Mouse (Mus musculus) limb, embryonic 13.5 days (tissue): ENCODE measurements around the gene Klk1b5. TPM values are rescaled to one million over a fixed set of nuclear protein-coding genes. Genes with fewer than 3 reads are reported as not detected.

Source experiments
- ATAC-seq: fragments of 200-750 bp; cut with Nextera tagmentation; 2 replicates; pipeline ENCODE4 v1.8.0; 2017; ENCODE audit warnings: low read depth, moderate number of reproducible peaks, moderate TSS enrichment; ENCODE audit not compliant: low FRiP score
- H3K27ac ChIP-seq: fragments of 300-500 bp; sonication (generic); 2 replicates; pipeline ENCODE4 v1.5.1; 2015; ENCODE audit warnings: inconsistent platforms, mild to moderate bottlenecking, moderate library complexity
- H3K27me3 ChIP-seq: fragments of 300-500 bp; sonication (generic); 2 replicates; pipeline ENCODE4 v1.6.1; 2015; ENCODE audit warnings: mild to moderate bottlenecking, inconsistent platforms
- H3K36me3 ChIP-seq: fragments of 300-500 bp; sonication (generic); 2 replicates; pipeline ENCODE4 v1.6.1; 2015; ENCODE audit warnings: inconsistent platforms, mild to moderate bottlenecking, moderate library complexity
- H3K4me1 ChIP-seq: fragments of 300-500 bp; sonication (generic); 2 replicates; pipeline ENCODE4 v1.6.1; 2015; ENCODE audit warnings: inconsistent platforms
- H3K4me2 ChIP-seq: fragments of 300-500 bp; sonication (generic); replicated peaks from 2 replicates; pipeline ENCODE4 v1.6.1; 2015; ENCODE audit warnings: inconsistent platforms, mild to moderate bottlenecking, moderate library complexity
- H3K4me3 ChIP-seq: fragments of 300-500 bp; sonication (generic); 2 replicates; pipeline ENCODE4 v1.5.1; 2015; ENCODE audit warnings: moderate library complexity, mild to moderate bottlenecking, inconsistent platforms
- H3K9ac ChIP-seq: fragments of 300-500 bp; sonication (generic); 2 replicates; pipeline ENCODE4 v1.6.1; 2015; ENCODE audit warnings: mild to moderate bottlenecking, inconsistent platforms
- H3K9me3 ChIP-seq: fragments of 300-500 bp; sonication (generic); 2 replicates; pipeline ENCODE4 v1.6.1; 2016; ENCODE audit warnings: inconsistent platforms
- WGBS: fragments of 180-500 bp; shearing (Covaris S2); methylation state at CpG from one replicate; pipeline ENCODE4 v1.1.7; 2015; 5-methylcytosine and 5-hydroxymethylcytosine counted together
- polyA plus RNA-seq: library from polyadenylated mRNA; unstranded; fragments of >200 nt; fragmentation: Nextera tagmentation; extraction: Ambion mirVana; gene quantifications from 2 replicates; pipeline ENCODE4 v1.2.1, GENCODE M21; 2015

Gene Klk1b5
- polyA plus RNA-seq, 1 experiment from 2014 or later = not detected

DNA sequence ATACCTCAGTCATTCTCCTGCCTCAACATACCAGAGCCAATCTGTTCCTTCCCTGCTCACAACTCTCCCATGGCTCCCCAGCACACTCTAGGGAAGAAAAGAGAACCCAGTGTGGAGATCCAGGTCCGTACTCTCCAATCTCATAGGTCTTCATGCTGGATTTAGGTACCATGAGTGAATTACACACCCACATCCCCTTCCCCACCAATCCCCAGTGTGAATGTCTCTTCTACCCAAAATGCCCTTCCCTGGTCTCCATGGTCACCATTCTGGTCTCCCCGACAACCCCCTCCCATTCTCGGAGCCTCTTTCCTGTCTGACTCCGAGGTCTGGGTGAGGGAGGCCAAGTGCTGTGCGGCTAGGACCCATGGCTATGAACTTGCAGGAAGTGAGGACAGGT is 45.4 kb downstream of the Klk1b5 start, which contains the start of gene Gm15517:
Gm15517 (plus strand) TSS at position 301 of the 400 bp plus-strand sequence.
- H3K27ac ChIP-seq = no peak within 1 kb of the TSS
- no peaks in the 10 kb centered on the region for H3K36me3 ChIP-seq
- H3K4me1 ChIP-seq = peaks cover 7% of the 10 kb centered on the region
- WGBS = 59% methylated on average over 5 of the region's 5 CpGs
- no peak within 1 kb of the TSS for H3K4me3 ChIP-seq
- no peak within 1 kb of the TSS for H3K4me2 ChIP-seq
- peaks cover 41% of the 10 kb centered on the region for H3K27me3 ChIP-seq
- H3K9ac ChIP-seq = peak within 1 kb of the TSS; percentile 13; the same call in 1 of the 2 replicates
- no peak for ATAC-seq
- H3K9me3 ChIP-seq = no peaks in the 10 kb centered on the region

DNA sequence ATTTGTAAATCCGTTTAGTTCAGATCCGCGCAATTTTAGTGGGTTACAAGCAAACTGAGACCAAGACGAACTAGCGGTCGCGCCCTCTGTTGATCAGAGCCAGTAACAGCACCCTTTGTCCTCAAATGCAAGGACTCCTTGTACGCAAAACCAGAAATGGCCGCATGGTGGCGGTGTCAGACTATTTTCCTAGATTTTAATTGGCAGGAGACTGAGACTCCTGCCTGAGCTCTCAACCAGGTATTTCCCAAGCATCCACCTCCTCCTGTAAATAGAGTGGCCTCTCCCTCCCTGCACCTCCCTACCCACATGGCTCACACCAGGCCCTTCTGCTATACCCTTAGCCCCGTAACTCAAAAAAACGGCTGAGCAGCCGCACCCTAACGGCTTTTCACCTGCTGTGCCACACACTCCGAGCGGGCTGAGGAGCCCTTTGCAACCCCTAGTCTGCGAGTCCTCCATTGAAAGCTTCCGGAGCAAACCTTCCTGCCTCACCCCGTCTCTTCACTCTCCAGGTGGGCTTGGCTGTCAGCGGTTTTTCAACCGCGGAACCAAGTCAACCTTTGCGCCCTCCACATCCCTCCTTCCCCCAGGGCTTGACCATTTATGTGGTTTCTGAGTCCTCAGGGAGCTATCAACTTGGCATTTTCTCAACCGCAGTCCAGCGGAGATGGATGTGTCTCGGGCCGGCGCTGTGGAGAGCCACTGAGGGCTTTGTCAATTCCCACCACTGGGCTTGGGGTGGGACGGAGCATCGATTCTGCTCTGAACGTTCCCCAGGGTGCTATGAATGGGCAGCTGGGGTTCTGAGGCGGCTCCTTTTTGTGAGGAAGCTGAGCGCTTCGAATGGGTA is 47.3 kb downstream of the Klk1b5 start:
- H3K27me3 ChIP-seq = peaks cover 53% of the 10 kb centered on the region
- no peaks in the 10 kb centered on the region for H3K9me3 ChIP-seq
- H3K4me1 ChIP-seq = peaks cover 7% of the 10 kb centered on the region
- no peak overlapping the region for H3K27ac ChIP-seq
- 2% methylated on average over 34 of the region's 34 CpGs for WGBS
- H3K4me3 ChIP-seq = peak overlapping the region; percentile 28
- H3K4me2 ChIP-seq = peak overlapping the region; percentile 58
- no peaks in the 10 kb centered on the region for H3K36me3 ChIP-seq
- peak; percentile 55 for ATAC-seq
- no peak overlapping the region; the same call in 1 of the 2 replicates for H3K9ac ChIP-seq

DNA sequence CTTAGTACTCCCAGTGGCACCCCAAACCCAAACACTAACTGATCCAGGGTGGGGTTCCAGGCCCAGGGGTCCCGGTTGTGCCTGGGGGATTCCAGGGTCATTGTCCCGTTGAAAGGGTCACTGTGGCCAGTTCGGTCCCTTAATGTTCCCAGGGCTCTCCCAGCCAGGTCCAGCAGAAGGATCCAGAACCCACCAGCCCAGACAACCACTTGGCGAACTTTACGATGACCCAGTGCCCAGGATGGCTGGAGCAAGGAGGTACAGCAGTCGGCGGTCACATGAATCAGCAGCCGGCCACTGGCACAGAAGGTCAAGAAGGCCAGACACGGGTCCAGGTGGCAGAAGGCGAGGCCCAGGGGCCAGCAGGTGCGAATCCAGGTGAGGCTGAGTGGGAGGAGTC is 52.4 kb downstream of the Klk1b5 start:
- 78% methylated on average over 11 of the region's 11 CpGs for WGBS
- Histone ChIP-seq H3K4me1 (peaks cover 4% of the 10 kb centered on the region), H3K9ac (no peak overlapping the region), H3K4me3 (no peak overlapping the region), H3K27ac (no peak overlapping the region), H3K9me3 (no peaks in the 10 kb centered on the region), H3K27me3 (peaks cover 55% of the 10 kb centered on the region), H3K36me3 (no peaks in the 10 kb centered on the region), H3K4me2 (no peak overlapping the region)
- no peak for ATAC-seq

DNA sequence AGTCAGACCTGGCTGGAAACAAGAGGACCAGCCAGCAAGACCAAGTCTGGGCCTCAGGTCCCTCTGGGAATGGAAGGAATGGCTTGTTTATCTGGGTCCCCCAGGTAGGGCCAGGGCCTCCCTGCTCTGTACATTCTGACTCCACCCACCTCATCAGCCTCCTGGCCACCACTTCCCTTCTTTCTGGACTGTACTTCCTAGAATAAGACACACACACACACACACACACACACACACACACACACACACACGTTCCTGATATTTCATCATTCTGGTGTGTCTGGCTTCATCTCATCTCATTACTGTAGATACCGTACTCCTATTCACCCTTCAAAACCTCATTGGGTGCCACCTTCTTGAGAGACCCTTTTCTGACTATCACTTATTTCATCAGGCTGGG is 53.7 kb downstream of the Klk1b5 start:
- Histone ChIP-seq H3K9me3 (no peaks in the 10 kb centered on the region), H3K4me3 (no peak overlapping the region), H3K4me1 (no peaks in the 10 kb centered on the region), H3K36me3 (no peaks in the 10 kb centered on the region), H3K27me3 (peaks cover 55% of the 10 kb centered on the region), H3K27ac (no peak overlapping the region), H3K9ac (no peak overlapping the region), H3K4me2 (no peak overlapping the region)
- 92% methylated on average over 2 of the region's 2 CpGs for WGBS
- no peak for ATAC-seq

Other genes starting within 250 kb of the Klk1b5 start
- gene Klk1b1, start 249.2 kb upstream of the Klk1b5 start, polyA plus RNA-seq = not detected in 2 replicates
- gene Klk1b9, start 239.9 kb upstream of the Klk1b5 start, polyA plus RNA-seq = not detected in 2 replicates
- not detected in 2 replicates for gene Klk1b11, start 220.1 kb upstream of the Klk1b5 start, polyA plus RNA-seq
- gene Klk1b26, start 203.8 kb upstream of the Klk1b5 start, polyA plus RNA-seq = not detected in 2 replicates
- gene Klk1b27, start 163.7 kb upstream of the Klk1b5 start, polyA plus RNA-seq = not detected in 2 replicates
- not detected in 2 replicates for gene Klk1b21, start 113.6 kb upstream of the Klk1b5 start, polyA plus RNA-seq
- not detected in 2 replicates for gene Klk1b22, start 103.3 kb upstream of the Klk1b5 start, polyA plus RNA-seq
- not detected in 2 replicates for gene Klk1b16, start 79.2 kb upstream of the Klk1b5 start, polyA plus RNA-seq
- gene Klk1b24, start 27.7 kb upstream of the Klk1b5 start, polyA plus RNA-seq = not detected in 2 replicates
- not detected in 2 replicates for gene Klk1b3, start 17.8 kb upstream of the Klk1b5 start, polyA plus RNA-seq
- gene Klk1b4, start 8.5 kb upstream of the Klk1b5 start, polyA plus RNA-seq = not detected in 2 replicates
- not detected in 2 replicates for gene Klk1, start 9.4 kb downstream of the Klk1b5 start, polyA plus RNA-seq
- 0.17 TPM in 1 of 2 replicates, not detected in the other for gene Gm36864, start 20.2 kb downstream of the Klk1b5 start, polyA plus RNA-seq
- 0.78 and 0.94 TPM in 2 replicates for gene 1700028J19Rik, start 30.8 kb downstream of the Klk1b5 start, polyA plus RNA-seq
- gene 2410002F23Rik, start 30.8 kb downstream of the Klk1b5 start, polyA plus RNA-seq = 222 and 224 TPM in 2 replicates
- 0.14 TPM in 1 of 2 replicates, not detected in the other for gene Acp4, start 41.4 kb downstream of the Klk1b5 start, polyA plus RNA-seq
- gene Gm15517, start 45.5 kb downstream of the Klk1b5 start, polyA plus RNA-seq = 1.2 TPM in 1 of 2 replicates, not detected in the other
- gene Clec11a, start 91.0 kb downstream of the Klk1b5 start, polyA plus RNA-seq = 5.6 and 6.3 TPM in 2 replicates
- gene Shank1, start 94.3 kb downstream of the Klk1b5 start, polyA plus RNA-seq = 3.1 and 3.3 TPM in 2 replicates
- gene Syt3, start 168.2 kb downstream of the Klk1b5 start, polyA plus RNA-seq = 3.5 and 4.0 TPM in 2 replicates
- gene 1700008O03Rik, start 169.9 kb downstream of the Klk1b5 start, polyA plus RNA-seq = 1.1 TPM in 2 replicates
- 1.00 and 1.2 TPM in 2 replicates for gene Lrrc4b, start 213.1 kb downstream of the Klk1b5 start, polyA plus RNA-seq
- gene Aspdh, start 249.4 kb downstream of the Klk1b5 start, polyA plus RNA-seq = 0.36 TPM in 1 of 2 replicates, not detected in the other